Mouse (Mus musculus) embryonic facial prominence, embryonic 11.5 days (tissue): ENCODE data around the gene Iqsec1. TPM values are rescaled to one million over a fixed set of nuclear protein-coding genes. Genes with fewer than 3 reads are reported as not detected.
A peak's percentile ranks its signal among the peaks of the same experiment; 100 is the strongest.

Experiments used
- ATAC-seq: fragments of 200-750 bp; cut with Nextera tagmentation; replicated peaks from 2 replicates; pipeline ENCODE4 v1.8.0; 2017; ENCODE audit warnings: low read depth; ENCODE audit not compliant: insufficient number of reproducible peaks, low FRiP score, low TSS enrichment
- DNase-seq: peaks from one replicate; pipeline ENCODE4 v3.0.0-alpha.2; 2015; ENCODE audit warnings: low spot score
- H3K27ac ChIP-seq: fragments of 300-500 bp; sonication (generic); replicated peaks from 2 replicates; pipeline ENCODE4 v1.5.1; 2014; ENCODE audit warnings: mild to moderate bottlenecking, low read depth, low read length, control low read depth
- H3K27me3 ChIP-seq: fragments of 300-500 bp; sonication (generic); 2 replicates; pipeline ENCODE4 v1.6.1; 2014; ENCODE audit warnings: mild to moderate bottlenecking, low read length, moderate library complexity, mixed read lengths; ENCODE audit not compliant: control insufficient read depth, insufficient read depth
- H3K36me3 ChIP-seq: fragments of 300-500 bp; sonication (generic); replicated peaks from 2 replicates; pipeline ENCODE4 v1.6.1; 2014; ENCODE audit warnings: low read depth, mild to moderate bottlenecking, low read length, moderate library complexity, mixed read lengths; ENCODE audit not compliant: control insufficient read depth, insufficient read depth
- H3K4me1 ChIP-seq: fragments of 300-500 bp; sonication (generic); 2 replicates; pipeline ENCODE4 v1.6.1; 2014; ENCODE audit warnings: low read length, mixed read lengths; ENCODE audit not compliant: control insufficient read depth, insufficient read depth
- H3K4me2 ChIP-seq: fragments of 300-500 bp; sonication (generic); 2 replicates; pipeline ENCODE4 v1.6.1; 2014; ENCODE audit warnings: low read depth, mild to moderate bottlenecking, control low read depth, low read length, moderate library complexity
- H3K4me3 ChIP-seq: fragments of 300-500 bp; sonication (generic); 2 replicates; pipeline ENCODE4 v1.5.1; 2014; ENCODE audit warnings: low read depth, low read length, control low read depth
- H3K9ac ChIP-seq: fragments of 300-500 bp; sonication (generic); replicated peaks from 2 replicates; pipeline ENCODE4 v1.6.1; 2014; ENCODE audit warnings: mild to moderate bottlenecking, control low read depth, low read length
- H3K9me3 ChIP-seq: fragments of 300-500 bp; sonication (generic); replicated peaks from 2 replicates; pipeline ENCODE4 v1.6.1; 2016; ENCODE audit warnings: mild to moderate bottlenecking, low read length, inconsistent platforms, mixed read lengths; ENCODE audit not compliant: control insufficient read depth
- WGBS: fragments of 180-500 bp; shearing (Covaris S2); extraction: QIAGEN DNeasy Blood & Tissue Kit; methylation state at CpG from one replicate; pipeline ENCODE4 v1.1.7; 2014; 5-methylcytosine and 5-hydroxymethylcytosine counted together
- polyA plus RNA-seq: library from polyadenylated mRNA; unstranded; fragments of >200 nt; fragmentation: Nextera tagmentation; extraction: Ambion mirVana; gene quantifications from 2 replicates; pipeline ENCODE4 v1.2.1, GENCODE M21; 2014

The Iqsec1 gene
- polyA plus RNA-seq, 1 experiment from 2014 or later, result 6.1 TPM

DNA sequence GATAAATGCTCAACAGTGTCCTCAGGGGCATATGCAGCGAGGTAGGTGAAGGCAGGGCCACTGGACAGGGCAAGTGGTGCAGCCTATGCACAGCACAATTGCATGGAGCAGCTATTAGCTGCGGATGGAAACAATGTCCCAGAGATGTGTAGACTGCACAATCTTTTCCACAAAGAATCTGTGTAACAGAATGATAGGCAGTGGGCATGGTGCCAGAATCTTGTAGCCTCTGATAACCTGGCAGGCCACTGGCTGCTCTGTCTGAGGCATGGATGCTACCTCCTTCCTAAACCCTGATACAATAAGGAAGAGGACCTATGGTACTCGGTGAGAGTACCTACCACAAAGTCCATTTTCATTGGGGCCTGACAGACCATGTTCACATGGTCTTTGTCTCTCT lies 171.9 kb downstream of the Iqsec1 start:
- no peak overlapping the region for H3K9ac ChIP-seq
- no peak overlapping the region for H3K4me2 ChIP-seq
- 81% methylated on average over 3 of the region's 3 CpGs for WGBS
- no peak overlapping the region for H3K27ac ChIP-seq
- H3K4me3 ChIP-seq, result no peak overlapping the region
- DNase-seq (no peak), ATAC-seq (no peak)
- no peaks in the 10 kb centered on the region for H3K4me1 ChIP-seq
- no peaks in the 10 kb centered on the region for H3K27me3 ChIP-seq
- H3K9me3 ChIP-seq, result no peaks in the 10 kb centered on the region
- H3K36me3 ChIP-seq, result no peaks in the 10 kb centered on the region

DNA sequence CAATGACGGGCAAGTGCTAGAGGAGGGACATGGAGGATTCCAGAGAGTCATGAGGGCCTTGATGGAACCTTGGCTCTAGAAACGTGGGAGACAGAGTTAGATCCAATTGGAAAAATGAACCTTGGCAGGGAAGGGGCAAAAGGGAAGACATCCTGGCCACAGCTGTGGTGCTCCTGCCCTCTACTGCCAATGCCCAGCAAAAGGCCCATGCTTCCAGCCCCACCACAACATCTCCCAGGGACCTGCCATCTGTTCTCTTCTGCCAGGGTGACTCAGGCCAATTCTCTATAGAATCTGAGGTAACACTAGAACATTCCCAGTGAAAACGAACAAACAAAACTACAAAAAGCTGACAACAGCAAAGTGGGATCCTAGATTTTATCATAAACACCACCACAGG lies 173.1 kb downstream of the Iqsec1 start:
- no peak overlapping the region for H3K4me2 ChIP-seq
- H3K4me1 ChIP-seq, result no peaks in the 10 kb centered on the region
- no peaks in the 10 kb centered on the region for H3K27me3 ChIP-seq
- H3K9ac ChIP-seq, result no peak overlapping the region
- WGBS, result 70% methylated on average over 3 of the region's 3 CpGs
- H3K9me3 ChIP-seq, result no peaks in the 10 kb centered on the region
- H3K4me3 ChIP-seq, result no peak overlapping the region
- H3K36me3 ChIP-seq, result no peaks in the 10 kb centered on the region
- no peak for ATAC-seq
- H3K27ac ChIP-seq, result no peak overlapping the region
- no peak for DNase-seq

DNA sequence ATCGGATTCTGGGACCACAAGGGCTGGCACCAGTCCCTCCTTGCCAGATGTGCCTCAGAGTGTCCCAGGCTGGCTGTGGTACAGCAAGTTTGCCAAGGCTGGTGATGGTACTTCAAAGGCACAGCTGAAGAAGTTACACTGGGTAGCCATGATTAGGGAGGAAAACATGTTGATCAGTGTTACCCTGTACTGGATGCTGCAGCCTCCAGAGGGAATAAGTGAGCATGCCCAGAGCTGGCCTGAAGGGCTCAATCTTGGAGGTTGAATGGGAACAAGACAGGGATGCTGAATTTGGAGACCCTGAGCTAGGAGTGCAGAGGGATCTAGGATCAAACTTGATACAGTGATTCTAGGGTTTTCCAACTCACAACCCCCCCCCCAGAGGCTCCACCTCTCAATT lies 175.0 kb downstream of the Iqsec1 start:
- ATAC-seq (no peak), DNase-seq (no peak)
- H3K27ac ChIP-seq, result no peak overlapping the region
- no peak overlapping the region for H3K4me3 ChIP-seq
- H3K4me1 ChIP-seq, result 0 out of 2 replicates have a peak, but pooled peaks cover under 1% of the 10 kb centered on the region
- WGBS, result 82% methylated on average over 1 of the region's 1 CpGs
- H3K9me3 ChIP-seq, result no peaks in the 10 kb centered on the region
- H3K9ac ChIP-seq, result no peak overlapping the region
- H3K27me3 ChIP-seq, result no peaks in the 10 kb centered on the region
- H3K4me2 ChIP-seq, result no peak overlapping the region
- no peaks in the 10 kb centered on the region for H3K36me3 ChIP-seq

DNA sequence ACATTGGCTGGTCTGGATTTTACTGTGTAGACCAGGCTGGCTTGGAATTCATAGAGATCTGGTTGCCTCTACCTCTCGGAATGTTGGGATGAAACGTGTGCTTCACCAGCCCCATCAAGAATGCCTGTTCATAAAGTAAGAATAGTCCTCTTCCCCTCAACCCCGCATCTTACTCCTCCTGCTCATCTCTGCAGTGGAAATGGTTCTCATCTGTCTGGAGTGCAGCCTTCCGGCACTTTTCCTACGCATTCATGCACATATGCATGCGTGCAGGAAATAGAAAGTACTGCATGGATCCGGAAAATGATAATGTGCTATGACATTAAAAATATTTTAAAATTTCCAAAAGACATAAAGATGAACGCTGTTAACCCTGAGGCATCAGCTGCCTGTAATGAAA lies 175.9 kb downstream of the Iqsec1 start:
- ATAC-seq, result no peak
- 81% methylated on average over 8 of the region's 8 CpGs for WGBS
- H3K9ac ChIP-seq, result no peak overlapping the region

DNA sequence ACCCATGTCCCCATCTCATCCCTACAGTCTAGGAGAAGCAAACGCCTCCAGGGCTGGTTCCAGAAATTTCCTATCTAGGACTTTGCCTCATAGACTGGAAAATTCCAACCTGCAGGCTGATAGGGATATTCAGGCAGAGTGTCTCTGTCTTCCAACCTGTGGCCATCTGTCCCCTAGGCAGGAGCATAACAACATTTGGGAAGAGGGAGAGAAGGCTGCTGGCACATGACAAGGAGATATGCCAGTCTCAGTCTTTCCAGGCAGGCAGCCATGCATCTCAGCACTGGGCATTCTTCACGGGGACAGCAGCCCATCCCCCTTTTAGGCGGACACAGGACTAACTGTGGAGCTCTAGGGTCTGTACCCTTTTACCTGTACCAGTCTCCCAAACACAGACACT lies 176.4 kb downstream of the Iqsec1 start:
- H3K9ac ChIP-seq, result no peak overlapping the region
- H3K4me1 ChIP-seq, result 0 out of 2 replicates have a peak, but pooled peaks cover 3% of the 10 kb centered on the region
- H3K4me3 ChIP-seq, result no peak overlapping the region
- H3K27me3 ChIP-seq, result no peaks in the 10 kb centered on the region
- H3K27ac ChIP-seq, result no peak overlapping the region
- no peaks in the 10 kb centered on the region for H3K9me3 ChIP-seq
- H3K36me3 ChIP-seq, result no peaks in the 10 kb centered on the region
- ATAC-seq (no peak), DNase-seq (no peak)
- WGBS, result 70% methylated on average over 3 of the region's 3 CpGs
- no peak overlapping the region for H3K4me2 ChIP-seq

More for the DNA sequence above, 175.9 kb downstream of the Iqsec1 start:
- Histone ChIP-seq H3K36me3 (no peaks in the 10 kb centered on the region), H3K27me3 (no peaks in the 10 kb centered on the region), H3K4me1 (0 out of 2 replicates have a peak, but pooled peaks cover 3% of the 10 kb centered on the region), H3K4me3 (no peak overlapping the region), H3K9me3 (no peaks in the 10 kb centered on the region), H3K4me2 (no peak overlapping the region), H3K27ac (no peak overlapping the region)
- DNase-seq, result no peak

DNA sequence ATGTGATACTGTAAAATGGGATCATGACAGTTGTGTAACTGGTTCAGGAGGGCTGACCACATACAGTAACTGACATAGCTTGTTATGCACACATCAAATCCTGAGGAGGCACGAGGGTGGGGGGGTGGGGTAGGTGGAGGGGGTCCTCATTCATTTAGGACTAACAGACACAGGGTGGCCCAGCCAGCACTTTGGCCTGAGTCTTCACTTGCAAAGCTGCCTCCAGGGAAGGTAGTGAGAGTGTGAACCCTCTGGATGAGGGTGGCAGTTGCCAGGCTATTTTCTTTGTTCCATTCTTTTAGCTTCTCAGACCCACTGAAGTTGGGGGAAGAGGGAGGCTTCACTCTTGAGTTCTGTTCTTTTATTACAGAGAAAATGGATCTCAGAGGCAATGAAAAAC lies 177.9 kb downstream of the Iqsec1 start:
- Histone ChIP-seq H3K4me3 (no peak overlapping the region), H3K27ac (no peak overlapping the region), H3K36me3 (no peaks in the 10 kb centered on the region), H3K9ac (no peak overlapping the region), H3K4me2 (no peak overlapping the region), H3K9me3 (no peaks in the 10 kb centered on the region), H3K4me1 (0 out of 2 replicates have a peak, but pooled peaks cover 3% of the 10 kb centered on the region), H3K27me3 (no peaks in the 10 kb centered on the region)
- ATAC-seq, result no peak
- 64% methylated on average over 1 of the region's 1 CpGs for WGBS
- no peak for DNase-seq

DNA sequence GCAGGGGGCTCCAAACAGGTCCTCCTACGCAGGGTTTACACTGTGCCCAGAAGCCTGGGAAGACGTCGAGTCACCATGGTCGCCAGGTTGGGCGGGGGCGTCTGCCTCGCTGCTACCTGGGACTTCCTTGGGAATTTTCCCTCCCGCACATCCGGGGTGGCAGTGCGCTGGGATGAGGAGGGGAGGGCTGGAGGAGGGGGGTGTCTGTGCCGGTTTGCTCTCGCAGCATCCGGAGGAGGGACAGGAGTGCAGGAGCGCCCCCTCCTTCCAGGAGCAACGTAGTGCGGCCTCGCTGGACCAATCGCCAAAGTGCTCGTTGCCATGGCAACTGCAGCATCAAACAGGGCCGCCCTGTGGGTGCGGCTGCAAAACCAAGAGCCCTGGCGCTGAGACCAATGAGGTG lies 178.5 kb downstream of the Iqsec1 start:
- H3K9me3 ChIP-seq, result no peaks in the 10 kb centered on the region
- peak; percentile 89 for DNase-seq
- no peaks in the 10 kb centered on the region for H3K36me3 ChIP-seq
- H3K4me1 ChIP-seq, result 0 out of 2 replicates have a peak, but pooled peaks cover 3% of the 10 kb centered on the region
- peak; percentile 58 for ATAC-seq
- no peak overlapping the region for H3K9ac ChIP-seq
- H3K4me3 ChIP-seq, result peak overlapping the region; percentile 18
- no peaks in the 10 kb centered on the region for H3K27me3 ChIP-seq
- H3K27ac ChIP-seq, result no peak overlapping the region
- peak overlapping the region; percentile 43 for H3K4me2 ChIP-seq
- WGBS, result under 1% methylated on average over 22 of the region's 22 CpGs

DNA sequence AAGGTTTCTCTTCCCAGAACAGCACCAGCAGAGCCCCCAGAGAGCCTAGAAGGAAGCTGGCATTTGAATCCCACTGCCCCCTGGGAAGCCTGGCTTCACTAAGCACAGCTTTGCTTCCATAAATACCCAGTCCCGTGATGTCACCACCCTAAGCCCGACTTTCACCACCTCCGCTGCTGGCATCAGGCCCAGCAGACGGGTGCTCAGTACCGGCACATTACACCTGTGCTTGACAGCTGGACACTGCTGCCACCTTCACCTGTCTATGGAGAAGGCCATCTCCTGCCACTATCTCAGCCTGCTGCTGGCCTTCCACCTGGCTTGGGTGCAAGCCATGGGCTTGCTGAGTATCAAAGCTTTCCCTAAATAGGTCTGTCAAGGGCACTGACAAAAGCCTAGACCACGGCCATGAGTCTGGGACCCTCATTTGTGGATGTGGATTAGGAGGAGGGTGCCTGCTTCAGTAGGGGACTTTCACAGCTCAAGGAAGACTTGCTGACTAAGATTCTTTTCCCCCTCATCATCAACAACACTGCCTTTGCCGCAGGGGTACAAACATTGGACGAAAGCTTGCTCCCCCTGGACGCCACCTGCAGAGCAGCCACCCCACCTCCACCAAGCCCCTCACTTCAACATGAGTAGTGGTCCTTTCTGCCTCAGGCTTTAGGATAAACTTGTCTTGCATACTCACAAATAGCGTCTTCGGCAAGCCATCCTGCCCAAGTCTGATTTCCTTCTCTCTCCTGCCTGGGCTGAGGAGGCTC lies 179.2 kb downstream of the Iqsec1 start:
- peak overlapping the region; percentile 43 for H3K4me2 ChIP-seq
- H3K4me1 ChIP-seq, result 0 out of 2 replicates have a peak, but pooled peaks cover 3% of the 10 kb centered on the region
- H3K36me3 ChIP-seq, result no peaks in the 10 kb centered on the region
- no peak overlapping the region for H3K4me3 ChIP-seq
- no peak for DNase-seq
- WGBS, result 60% methylated on average over 11 of the region's 11 CpGs
- H3K9ac ChIP-seq, result no peak overlapping the region
- H3K27ac ChIP-seq, result no peak overlapping the region
- H3K9me3 ChIP-seq, result no peaks in the 10 kb centered on the region
- H3K27me3 ChIP-seq, result no peaks in the 10 kb centered on the region
- ATAC-seq, result no peak
